Mouse (Mus musculus) kidney, postnatal 25 days (tissue): ENCODE measurements around the gene Arl8a.
"Not testable (repeated sequence)": the region's sequence is repeated elsewhere in the genome, so short reads cannot be mapped to it uniquely, and the experiment has no call there.

Source experiments
- DNase-seq, 2 experiments: peaks; one replicate each; pipeline ENCODE4 v3.0.0; 2021; ENCODE audit warnings: mixed read lengths in 2 of 2

Gene Arl8a

DNA sequence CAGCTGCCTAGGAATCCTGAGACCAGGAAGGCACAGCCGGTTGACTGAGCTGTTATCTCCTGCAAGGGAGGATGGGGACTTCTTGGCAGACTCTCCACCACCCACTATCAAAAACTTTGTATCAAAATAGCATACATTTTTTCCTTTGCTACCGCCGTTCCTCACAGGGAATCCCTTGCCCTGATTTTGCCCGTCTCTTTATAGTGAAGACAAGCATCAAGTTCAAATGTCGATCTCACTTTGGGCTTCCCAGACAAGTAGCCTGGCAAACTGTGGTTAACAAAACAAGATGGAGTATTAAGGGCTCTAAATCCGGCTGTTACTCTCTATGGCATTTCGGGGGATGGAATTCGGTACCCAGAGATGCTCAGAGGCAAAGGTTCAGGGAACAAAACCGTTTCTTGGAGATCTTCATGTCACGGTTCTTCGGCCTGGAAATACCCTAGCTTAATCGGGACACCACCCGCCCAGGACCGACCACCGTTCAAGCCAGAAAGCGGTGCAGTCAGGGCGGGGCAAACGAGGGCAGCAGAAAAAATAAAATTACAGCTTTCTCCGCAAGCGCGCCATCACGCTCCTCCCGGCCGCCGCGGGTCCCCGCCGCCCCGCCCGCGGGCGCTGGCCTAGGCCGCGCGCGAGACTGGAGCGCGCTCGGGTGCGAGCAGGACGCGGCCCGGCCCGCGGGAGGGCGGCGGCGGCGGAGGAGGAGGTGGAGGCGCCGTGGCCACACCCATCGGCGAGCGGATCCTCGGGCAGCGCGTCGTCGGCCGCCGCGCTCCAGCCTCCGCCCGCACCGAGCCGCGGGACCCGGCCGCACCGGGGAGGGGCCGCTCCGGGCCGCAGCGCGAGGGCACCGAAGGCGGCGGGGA is at the start of gene Arl8a:
Gene Arl8a, plus strand, starts transcription at position 748 of the 869 bp plus-strand sequence.
- DNase-seq: peak; percentile 86 to 94

DNA sequence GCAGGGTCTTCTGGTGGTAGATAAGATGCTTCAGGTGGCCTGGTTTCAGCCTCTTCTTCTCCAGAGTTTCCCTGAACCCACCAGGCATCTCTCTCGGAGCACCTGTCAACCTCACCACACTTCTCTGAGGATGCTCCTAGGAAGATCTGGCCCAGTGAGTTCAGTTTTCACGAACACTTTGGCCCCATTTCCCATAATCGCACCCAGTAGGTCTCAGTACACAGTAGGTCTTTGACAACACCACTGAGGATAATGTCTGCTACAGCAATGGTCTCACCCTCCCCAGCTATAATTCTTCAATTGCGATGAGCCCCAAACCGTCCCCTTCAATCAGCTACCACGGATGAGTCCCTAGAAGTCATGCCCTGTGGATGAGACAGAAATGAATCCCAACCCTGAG is 49.2 kb upstream of the Arl8a start:
- no peak for DNase-seq

DNA sequence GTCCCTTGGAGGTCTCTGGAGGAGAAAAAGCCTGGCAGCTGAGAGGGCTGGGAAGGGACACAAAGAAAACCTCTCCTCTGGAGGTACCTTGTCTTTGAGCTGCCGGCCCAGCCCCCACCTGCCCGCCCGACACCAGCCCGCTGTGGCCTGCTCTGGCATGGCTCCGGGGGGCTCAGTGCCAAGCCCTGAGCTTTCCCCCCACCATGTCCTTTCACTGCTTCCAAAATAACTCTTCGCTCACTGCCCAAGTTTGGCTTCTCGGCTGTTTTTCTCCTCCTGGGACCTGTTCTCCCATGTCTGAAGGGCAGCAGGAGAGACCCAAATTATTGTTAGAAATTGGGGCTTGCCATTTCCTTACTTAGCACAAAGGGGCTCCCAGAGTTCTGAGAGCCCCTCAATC is 48.2 kb upstream of the Arl8a start:
- no peak for DNase-seq

DNA sequence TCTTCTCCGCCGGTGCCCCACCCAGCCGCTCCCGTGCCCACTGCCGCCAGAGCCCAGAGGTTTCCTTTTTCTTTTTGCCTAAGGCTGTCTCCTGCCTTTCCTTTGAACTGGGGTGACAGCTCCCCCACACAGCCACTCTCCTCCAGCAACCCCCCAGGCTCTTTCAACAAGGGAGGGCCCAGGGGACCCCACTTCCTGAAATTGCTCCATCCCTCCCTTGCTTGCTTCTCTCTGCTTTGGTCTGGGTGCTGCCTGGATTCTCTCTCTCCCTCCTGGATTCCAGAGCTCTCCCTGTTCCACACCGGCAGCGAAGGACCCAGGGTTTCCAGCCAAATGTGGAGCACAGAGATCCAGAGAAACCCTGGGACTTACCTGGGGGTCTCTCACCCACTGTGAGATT is 46.2 kb upstream of the Arl8a start:
- no peak for DNase-seq

DNA sequence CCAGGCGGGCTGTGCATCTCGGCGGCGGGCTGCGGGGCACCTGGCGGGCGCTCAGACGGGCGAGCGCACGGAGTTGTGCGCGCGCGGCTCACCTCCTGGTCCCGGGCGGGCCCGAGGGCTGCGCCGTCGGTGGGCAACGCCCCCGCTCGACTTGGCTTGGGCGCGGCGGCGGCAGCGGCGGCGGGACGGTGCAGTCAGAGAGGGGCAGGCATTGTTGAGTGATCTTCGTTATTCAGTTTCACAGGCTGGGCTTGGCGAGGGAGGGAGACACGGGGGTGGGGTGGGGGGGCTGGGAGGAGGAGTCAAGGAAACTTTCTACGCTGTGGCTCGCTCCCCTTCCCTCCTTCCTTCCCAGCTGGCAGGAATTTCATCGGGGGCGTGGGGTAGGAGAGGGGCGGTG is 41.5 kb upstream of the Arl8a start, which contains the start of gene Lgr6:
Gene Lgr6, minus strand, starts transcription at position 153 of the 400 bp plus-strand sequence.
- DNase-seq: no peak

DNA sequence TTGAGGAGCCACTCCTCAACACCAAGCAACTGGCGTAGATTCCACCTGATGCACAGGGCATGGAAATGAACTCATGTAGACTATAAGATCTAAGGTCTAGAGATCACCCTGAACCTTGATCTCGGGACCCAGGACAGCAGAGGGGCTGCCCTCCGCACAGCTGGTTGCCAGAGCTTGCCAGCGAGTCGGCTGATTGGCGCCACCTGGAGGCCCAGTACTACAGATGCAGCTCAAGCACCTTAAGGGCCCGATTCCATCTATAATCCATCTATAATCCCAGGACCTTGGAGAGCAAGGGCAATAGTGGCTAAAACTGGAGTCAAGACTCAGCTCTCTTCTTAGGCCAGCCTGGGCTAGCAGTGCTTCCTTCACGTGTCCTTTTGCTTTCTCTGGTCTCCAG is 40.7 kb upstream of the Arl8a start:
- DNase-seq: peak; percentile 76 to 77

DNA sequence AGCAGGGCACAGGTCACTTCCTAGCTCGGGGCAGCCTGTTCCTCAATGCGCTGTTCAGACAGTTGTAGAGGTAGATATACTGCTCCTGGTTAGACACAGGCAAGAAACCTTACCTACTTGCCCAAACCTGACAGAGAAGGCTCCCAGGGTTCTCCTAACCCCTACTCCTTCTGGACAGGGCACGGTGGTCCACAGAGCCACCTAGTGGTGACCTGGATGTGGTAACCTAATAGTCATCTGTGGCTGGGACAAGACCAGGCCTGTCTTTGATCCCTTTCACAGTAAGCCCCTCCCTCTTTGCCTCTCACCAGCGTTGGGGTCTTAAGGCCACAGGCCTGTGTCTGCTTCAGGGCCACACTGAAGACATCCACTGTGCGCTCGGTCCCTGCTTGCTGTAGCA is 38.0 kb upstream of the Arl8a start:
- peak in 1 of 2 experiments; percentile 64 for DNase-seq

DNA sequence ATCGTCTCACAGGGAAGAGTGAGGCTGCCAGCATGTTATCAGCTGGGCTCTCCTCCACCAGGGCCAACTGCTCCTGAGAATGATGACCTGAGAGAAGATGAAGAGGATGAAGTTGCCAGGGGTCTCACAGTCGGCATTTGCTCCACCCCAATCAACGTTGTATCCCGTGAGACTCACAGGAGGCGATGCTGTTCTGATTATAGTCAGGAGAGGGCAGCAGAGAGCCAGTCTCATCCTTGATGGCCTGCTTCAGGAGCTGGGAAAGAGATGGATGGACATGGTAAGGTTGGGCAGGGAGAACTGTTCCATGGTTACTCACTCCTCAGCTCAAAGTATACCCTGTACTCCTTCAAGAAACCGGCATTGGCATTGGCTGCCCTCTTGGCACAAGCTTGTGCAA is 36.5 kb upstream of the Arl8a start:
- DNase-seq: peak; percentile 60 to 85

DNA sequence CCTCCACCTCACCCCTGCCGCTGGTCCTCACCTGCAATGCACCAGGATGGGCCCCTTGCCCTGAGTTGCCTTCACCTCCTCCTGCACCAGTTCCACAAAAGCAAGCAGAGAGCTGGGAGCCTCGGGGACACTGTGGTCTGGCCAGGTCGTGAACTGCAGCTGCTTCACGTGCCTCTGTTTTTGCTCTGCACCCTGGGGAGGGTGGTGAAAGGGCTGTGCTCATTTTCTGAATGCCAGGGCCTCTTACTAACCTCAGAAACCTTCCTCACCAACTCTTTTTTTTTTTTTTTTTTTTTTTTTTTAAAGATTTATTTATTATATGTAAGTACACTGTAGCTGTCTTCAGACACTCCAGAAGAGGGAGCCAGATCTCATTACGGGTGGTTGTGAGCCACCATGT is 35.4 kb upstream of the Arl8a start:
- DNase-seq: not testable (repeated sequence)

DNA sequence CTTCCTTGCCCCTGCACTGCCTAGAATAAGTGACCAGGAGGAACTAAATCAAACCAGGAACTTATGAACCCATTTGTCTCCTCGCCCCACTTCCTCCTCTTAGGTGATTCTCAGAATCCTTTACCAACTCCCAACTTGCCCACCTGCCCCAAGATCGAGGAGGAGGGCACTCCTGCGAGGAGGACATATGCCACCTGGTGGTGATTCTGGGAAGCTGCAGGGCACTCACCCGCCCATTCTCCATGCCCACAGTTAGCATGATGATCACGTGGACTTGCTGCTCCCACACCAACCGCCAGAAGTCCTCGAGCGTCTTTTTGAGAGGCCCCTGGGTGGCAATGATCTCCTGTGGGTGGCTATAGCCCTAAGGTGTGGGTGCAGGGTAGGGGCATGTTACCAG is 34.0 kb upstream of the Arl8a start:
- DNase-seq: peak in 1 of 2 experiments; percentile 51

DNA sequence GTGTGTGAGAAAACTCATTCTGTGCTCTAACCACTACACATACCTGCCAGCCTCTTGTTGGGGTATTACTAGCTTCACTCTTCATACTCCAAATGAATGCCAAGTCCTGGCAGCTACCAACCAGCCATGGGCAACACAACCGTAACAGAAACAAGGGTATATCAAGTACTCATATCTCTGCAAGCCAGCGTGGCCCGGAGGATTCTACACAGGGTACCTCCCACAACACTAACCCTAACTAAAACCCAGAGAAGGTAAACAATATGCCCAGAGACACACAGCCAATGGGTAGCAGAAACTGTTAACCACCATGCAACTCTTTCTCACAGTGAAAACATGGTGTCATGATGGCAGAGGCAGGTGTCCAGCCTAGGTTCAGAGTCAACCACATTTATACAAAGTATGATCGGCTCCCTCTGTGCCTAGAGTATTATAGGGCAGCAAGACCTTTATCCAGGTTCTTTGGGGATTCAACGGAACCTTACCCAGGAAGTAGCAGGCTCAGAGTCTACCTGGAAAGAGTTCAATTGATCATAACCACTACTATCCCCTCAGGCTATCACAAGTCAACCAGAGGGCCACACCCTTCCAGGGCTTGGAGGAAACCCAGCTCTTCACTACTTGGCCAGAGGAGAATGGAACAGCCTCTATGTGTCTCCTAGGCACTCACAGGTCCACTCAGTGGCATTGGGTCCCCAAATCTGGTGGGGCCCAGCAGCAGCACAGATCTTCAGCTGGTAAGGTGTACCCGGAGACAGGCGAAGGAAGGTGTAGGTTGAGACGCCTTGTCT is 21.9 kb upstream of the Arl8a start:
- no peak for DNase-seq

DNA sequence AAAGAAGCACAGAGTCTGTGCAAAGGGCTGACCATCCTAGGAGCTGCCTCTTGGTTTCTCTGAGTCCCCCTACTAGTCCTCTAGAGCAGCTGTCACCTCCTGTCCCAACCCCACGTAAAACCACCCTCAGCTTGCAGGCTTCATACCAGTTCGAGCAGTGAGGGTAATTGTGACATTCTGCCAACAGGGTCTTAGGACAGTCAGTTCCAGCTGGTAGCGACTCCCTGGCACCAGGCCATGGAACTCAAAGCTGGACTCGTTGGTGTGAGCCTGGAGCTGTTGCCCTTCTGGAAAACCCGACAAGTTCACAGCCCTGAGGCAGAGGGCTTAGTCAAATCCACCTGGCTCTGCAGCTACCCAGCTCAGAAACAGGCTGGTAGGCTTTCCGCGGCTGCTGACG is 20.6 kb upstream of the Arl8a start:
- DNase-seq: peak; percentile 59 to 81

DNA sequence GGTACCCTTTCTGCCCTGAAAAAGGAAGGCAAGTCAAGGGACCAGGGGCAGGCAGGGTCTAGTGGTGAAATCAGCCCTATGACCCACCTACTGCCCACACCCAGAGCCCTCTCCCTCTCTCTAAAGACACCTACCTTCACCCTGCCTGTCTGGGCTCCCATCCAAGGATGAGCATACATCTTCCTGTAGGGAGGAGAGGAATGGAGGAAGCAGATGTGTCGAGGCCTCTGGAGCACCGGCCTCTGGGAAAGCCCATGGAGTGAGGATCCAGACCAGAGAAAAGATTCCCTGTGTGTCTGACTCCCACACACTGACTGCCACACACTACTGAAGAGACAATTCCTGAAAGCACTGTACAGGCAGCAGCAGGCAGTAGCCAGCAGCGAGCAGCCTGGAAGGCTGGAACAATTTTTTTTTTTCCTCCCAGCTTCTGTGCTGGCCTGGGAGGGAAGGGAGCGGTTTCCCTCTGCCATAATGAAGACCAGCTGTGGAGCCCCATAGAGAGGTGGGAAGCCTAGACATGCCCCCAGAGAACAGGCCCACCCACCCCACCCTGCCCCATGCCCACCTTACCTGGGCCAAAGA is 20.1 kb upstream of the Arl8a start:
- no peak for DNase-seq

DNA sequence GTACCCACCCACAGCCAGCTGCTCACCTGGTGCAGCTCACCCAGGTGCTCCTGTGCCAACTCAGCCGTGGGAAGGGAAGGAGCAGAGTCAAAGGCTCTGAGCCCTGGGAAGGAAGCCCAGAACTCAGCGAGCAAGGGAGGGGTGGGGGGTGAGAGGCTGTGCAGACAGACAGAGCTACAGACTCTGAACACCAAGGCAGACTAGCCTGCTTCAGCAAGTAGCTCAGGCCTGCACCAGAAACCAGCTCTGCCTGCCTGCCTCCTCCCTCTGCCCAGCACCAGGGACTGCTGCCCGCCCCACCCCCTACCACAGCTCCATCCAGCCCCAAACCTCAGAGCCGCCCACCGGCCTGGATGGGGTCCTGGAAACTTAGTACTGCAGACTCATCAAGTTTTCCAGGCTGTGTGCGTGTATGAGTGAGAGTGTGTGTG is 18.6 kb upstream of the Arl8a start:
- peak in 1 of 2 experiments; percentile 63 for DNase-seq

DNA sequence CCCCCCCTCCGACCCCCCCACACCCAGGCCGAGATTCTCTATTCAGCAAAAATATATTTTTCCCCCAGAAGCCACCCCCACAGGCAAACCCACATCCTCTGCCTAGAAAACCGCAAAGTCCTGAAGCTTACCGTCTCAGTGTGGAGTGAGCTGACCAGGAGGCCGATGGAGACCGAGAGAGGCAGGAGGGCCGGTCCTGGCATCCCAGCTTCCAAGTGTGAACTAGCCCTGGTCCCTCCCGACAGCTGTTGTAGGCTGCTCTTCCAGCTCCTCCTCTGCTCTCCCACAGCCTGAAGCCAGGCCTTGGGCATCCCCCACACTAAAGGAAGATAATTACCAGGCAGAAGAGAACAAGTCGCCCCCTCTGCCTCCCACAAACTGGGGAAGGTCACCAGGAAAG is 17.6 kb upstream of the Arl8a start:
- no peak for DNase-seq

DNA sequence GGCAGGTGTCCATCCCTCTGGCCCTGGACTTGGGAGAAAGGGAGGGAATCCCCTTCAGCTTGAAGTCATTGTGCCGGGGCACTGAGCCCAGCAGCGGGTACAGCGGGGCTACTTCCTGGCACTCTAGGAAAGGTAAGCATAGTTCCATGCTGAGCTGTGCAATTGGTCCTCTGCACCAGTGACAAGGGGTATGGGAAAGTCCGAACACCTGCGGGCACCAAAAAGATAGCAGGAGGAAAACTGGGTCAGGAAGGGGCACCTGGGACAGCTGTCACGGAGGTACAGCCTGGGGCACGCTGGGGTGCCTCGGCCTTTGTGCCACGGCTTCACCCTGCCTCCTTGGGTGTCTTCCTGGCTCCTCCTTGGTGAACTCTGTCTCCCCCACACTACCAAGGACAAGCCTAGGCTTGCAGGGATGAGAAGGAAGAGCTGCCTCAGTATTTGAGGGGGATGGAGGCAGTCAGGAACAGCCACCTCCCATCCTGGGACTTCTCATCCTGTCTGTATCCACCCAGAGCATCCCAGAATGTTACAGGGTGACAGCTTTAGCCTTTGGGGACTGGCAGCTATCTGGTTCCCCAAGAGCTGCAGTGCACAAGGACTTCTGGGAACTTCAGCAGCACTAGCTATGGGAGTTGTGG is 17.0 kb upstream of the Arl8a start:
- DNase-seq: no peak

DNA sequence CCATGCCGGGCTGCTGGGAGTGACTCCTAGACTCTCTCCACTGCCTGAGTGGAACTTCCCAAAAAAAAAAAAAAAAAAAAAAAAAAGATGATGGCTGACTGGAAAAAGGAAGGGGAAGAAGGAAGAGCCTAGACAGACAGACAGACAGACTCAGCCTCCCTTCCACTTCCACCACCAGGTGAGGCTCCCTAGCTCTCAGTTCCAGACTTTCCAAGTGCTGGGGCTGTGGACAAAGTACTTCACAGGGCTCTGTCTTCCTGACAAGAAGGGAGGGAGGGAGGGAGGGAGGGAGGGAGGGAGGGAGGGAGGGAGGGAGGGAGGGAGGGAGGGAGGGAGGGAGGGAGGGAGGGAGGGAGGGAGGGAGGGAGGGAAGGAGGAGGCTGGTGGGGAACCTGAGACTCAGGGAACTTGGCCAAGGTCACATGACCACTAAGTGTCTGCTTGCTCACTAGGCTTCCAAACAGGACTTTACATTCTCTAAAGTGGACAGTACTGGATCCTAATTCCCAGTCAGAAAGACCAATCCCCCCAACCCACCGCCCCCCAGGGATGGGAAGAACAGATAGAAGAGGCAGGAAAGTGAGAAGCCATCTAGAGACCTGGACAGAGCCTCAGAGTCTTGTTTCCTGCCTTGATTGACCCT is 16.1 kb upstream of the Arl8a start:
- peak; percentile 53 to 61 for DNase-seq

DNA sequence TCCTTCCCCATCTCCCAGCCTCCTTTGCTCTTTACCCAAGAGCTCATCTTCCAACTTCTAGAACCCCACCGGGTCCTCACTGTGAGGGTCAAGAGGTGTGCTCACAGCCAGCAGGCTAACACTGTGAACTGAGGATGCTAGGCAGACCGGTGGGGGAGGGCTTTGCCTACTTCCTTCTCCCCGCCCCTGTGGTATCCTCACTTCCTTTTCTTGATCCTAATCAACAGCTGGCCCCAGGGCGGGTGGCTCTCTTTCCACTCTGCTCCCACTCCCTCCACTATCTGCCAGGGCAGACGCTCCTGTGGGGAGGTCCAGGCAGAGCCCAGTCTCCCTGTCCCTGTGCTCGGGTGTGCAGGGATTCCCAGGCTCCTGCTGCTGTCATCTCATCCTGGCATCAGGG is 15.6 kb upstream of the Arl8a start:
- DNase-seq: peak in 1 of 2 experiments; percentile 61

DNA sequence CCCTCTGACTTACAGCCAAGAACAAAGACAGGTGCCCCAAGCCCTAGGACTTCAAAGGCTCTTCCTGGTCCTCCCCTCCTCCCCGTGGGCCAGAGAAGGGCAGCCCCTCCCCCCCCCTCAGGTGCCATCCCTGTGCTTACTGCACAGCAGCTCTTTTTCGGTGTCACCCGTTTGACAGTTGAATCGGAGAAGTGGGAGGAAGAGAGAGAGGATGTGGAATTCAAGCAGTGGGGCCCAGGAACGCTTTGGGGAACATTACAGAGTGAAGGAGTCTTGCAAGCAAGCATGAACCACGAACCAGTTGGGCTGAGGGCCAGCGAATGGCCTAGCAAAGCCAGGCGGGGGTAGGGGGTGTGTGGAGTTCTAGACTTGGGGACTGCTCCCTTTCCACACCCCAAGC is 15.1 kb upstream of the Arl8a start:
- no peak for DNase-seq

DNA sequence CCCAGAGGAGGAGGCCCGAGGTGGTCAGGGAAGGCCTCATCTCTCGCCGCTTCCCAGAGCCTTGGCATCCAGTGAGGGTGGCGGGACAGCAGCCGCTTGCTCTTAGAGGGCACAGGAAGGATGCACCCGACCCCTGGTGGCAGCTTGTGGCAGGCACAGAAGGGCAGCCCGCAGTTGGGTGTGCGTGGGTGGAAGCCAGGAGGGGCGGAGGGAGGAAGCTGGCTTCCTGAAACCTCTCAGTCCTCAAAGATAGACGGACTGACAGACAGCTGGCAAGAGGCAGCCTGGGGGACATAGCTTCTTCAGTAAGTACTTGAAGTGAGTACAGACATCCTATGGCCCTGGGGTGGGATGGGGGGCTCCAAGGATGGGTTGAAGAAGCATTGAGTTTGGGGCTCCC is 14.2 kb upstream of the Arl8a start, which contains the start of gene Ptpn7:
Gene Ptpn7, plus strand, starts transcription at position 228 of the 400 bp plus-strand sequence.
- DNase-seq: peak; percentile 72 to 79

DNA sequence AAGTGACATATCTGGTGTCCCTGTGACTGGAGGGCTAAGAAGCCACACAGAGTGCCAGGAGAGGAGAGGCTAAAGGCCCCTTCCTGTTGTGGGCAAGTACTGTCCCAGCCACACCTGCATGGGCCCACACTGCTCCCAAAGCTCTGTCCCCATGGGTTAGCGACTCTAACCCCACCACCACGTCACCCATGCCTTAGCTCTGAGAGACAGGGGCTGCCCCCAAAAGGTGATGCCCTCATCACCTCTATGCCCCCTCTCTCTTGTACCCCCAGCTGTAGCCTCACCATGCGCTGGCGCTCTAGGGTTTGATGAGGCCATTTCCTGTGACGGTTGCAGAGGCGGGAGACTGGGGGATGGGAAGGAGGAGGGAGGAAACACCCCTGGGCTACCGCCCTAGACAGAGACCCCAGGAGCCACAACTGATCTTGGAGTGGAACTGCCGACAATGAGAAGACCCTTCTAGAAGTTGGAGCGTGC is 13.7 kb upstream of the Arl8a start:
- DNase-seq: no peak
